ENCODE assay signal across 15 mouse cellular contexts in the genomic region with DNA sequence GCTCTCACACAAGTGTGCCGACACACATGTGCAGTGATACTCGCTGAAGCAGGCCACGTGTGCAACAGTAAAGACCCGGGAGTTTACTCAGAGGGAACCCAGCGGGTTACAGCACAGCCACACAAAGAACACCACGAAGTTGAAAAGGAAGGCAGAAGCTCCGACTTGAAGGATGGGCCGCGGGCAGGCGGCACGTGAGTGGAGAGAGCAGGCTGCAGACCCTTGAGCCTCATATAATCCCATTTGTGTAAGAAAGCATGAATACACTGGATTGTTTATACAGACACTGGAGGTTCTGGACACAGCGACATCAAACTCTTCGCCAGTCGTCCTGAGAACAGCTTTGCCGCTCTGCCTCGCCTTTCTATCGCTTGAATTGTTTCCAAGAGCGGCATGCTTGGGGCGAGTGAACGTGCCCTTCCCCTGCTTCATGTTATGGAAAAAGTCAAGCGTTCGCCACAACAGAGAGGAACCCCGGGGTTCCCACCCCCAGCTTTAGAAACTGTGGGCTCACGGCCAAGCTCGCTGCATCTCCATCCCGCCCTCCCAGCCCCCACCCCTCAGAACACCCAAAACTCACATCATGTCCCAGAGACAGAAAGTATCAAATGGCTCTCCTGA.
DNase-seq lines count a peak whose midpoint lies in the region; ATAC-seq lines count a peak whose summit lies in the region.
"Had no signal": no experiment of that assay in that cellular context is flagged by ENCODE, and none has a peak within 500 bp of the region (broad histone marks: within the 10 kb centered on the region; RNA-seq: fewer than 3 reads in every experiment).

No protein-coding gene starts in this region.

- H3K4me3 ChIP-seq in hindbrain, embryonic 12.5 days: no peak overlapping the region
- no peak overlapping the region for H3K4me3 ChIP-seq in hindbrain, embryonic 11.5 days (ENCODE audit: low read depth, low read length)
- no peak overlapping the region for H3K4me3 ChIP-seq in embryonic facial prominence, embryonic 10.5 days
- no peak overlapping the region for H3K4me3 ChIP-seq in hindbrain, embryonic 16.5 days (ENCODE audit: low read length)
- no peak overlapping the region for H3K4me3 ChIP-seq in midbrain, embryonic 13.5 days (replicated peaks)
- H3K4me3 ChIP-seq: heart, embryonic 10.5 days; myocyte had no signal

- H3K4me1 ChIP-seq in hindbrain, embryonic 12.5 days: peaks cover 24% of the 10 kb centered on the region
- no peaks in the 10 kb centered on the region for H3K4me1 ChIP-seq in hindbrain, embryonic 11.5 days (replicated peaks; ENCODE audit: control insufficient read depth, insufficient read depth, low read length)
- peaks cover 67% of the 10 kb centered on the region for H3K4me1 ChIP-seq in embryonic facial prominence, embryonic 10.5 days
- H3K4me1 ChIP-seq in hindbrain, embryonic 16.5 days (ENCODE audit: control insufficient read depth, insufficient read depth, low read depth, low read length): peaks cover 7% of the 10 kb centered on the region
- peaks cover 22% of the 10 kb centered on the region for H3K4me1 ChIP-seq in midbrain, embryonic 13.5 days (replicated peaks)

- H3K9ac ChIP-seq in hindbrain, embryonic 12.5 days: no peak overlapping the region
- no peak overlapping the region for H3K9ac ChIP-seq in hindbrain, embryonic 11.5 days (ENCODE audit: low read depth, low read length)
- peak overlapping the region; percentile 11; the same call in 1 of the 2 replicates for H3K9ac ChIP-seq in hindbrain, embryonic 16.5 days (ENCODE audit: low read depth, low read length)
- no peak overlapping the region for H3K9ac ChIP-seq in midbrain, embryonic 13.5 days (replicated peaks)

- 39% methylated on average over 26 of the region's 26 CpGs for WGBS in hindbrain, embryonic 12.5 days
- 57% methylated on average over 26 of the region's 26 CpGs for WGBS in hindbrain, embryonic 11.5 days
- 69% methylated on average over 26 of the region's 26 CpGs for WGBS in embryonic facial prominence, embryonic 10.5 days
- 30% methylated on average over 26 of the region's 26 CpGs for WGBS in hindbrain, embryonic 16.5 days
- WGBS in midbrain, embryonic 13.5 days: 19% methylated on average over 26 of the region's 26 CpGs

- ATAC-seq in hindbrain, embryonic 12.5 days (ENCODE audit: low FRiP score): no peak
- no peak for ATAC-seq in hindbrain, embryonic 11.5 days (ENCODE audit: low FRiP score)
- no peak for ATAC-seq in hindbrain, embryonic 16.5 days
- ATAC-seq in midbrain, embryonic 13.5 days: peak; percentile 80
- ATAC-seq in erythroblast, adult 5-6 weeks (replicated peaks; ENCODE audit: low FRiP score, poor library complexity, severe bottlenecking): no peak

- no peaks in the 10 kb centered on the region for H3K36me3 ChIP-seq in hindbrain, embryonic 12.5 days
- no peaks in the 10 kb centered on the region for H3K36me3 ChIP-seq in hindbrain, embryonic 11.5 days (ENCODE audit: control insufficient read depth, insufficient read depth, low read length)
- no peaks in the 10 kb centered on the region for H3K36me3 ChIP-seq in embryonic facial prominence, embryonic 10.5 days (replicated peaks)
- no peaks in the 10 kb centered on the region for H3K36me3 ChIP-seq in hindbrain, embryonic 16.5 days (ENCODE audit: control insufficient read depth, insufficient read depth, low read length)
- no peaks in the 10 kb centered on the region for H3K36me3 ChIP-seq in midbrain, embryonic 13.5 days
- H3K36me3 ChIP-seq: G1E; heart, embryonic 10.5 days had no signal

- H3K27ac ChIP-seq in hindbrain, embryonic 12.5 days: peak overlapping the region; percentile 72
- H3K27ac ChIP-seq in hindbrain, embryonic 11.5 days (ENCODE audit: low read depth, low read length): no peak overlapping the region
- peak overlapping the region; percentile 20; the same call in 1 of the 2 replicates for H3K27ac ChIP-seq in embryonic facial prominence, embryonic 10.5 days (replicated peaks)
- H3K27ac ChIP-seq in hindbrain, embryonic 16.5 days (ENCODE audit: low read depth, low read length): no peak overlapping the region; the same call in 1 of the 2 replicates
- no peak overlapping the region for H3K27ac ChIP-seq in midbrain, embryonic 13.5 days
- H3K27ac ChIP-seq: heart, embryonic 10.5 days had no signal

- H3K9me3 ChIP-seq in hindbrain, embryonic 12.5 days (replicated peaks): no peaks in the 10 kb centered on the region
- no peaks in the 10 kb centered on the region for H3K9me3 ChIP-seq in hindbrain, embryonic 11.5 days (ENCODE audit: control insufficient read depth, low read length)
- H3K9me3 ChIP-seq in embryonic facial prominence, embryonic 10.5 days: no peaks in the 10 kb centered on the region
- no peaks in the 10 kb centered on the region for H3K9me3 ChIP-seq in hindbrain, embryonic 16.5 days (ENCODE audit: control insufficient read depth, low read length)
- H3K9me3 ChIP-seq in midbrain, embryonic 13.5 days: no peaks in the 10 kb centered on the region
- H3K9me3 ChIP-seq: heart, embryonic 10.5 days had no signal

- no peak overlapping the region for H3K4me2 ChIP-seq in hindbrain, embryonic 12.5 days (replicated peaks)
- H3K4me2 ChIP-seq in hindbrain, embryonic 11.5 days (replicated peaks; ENCODE audit: low read depth, low read length): no peak overlapping the region
- H3K4me2 ChIP-seq in hindbrain, embryonic 16.5 days (ENCODE audit: low read length): peak overlapping the region; percentile 22; the same call in 1 of the 2 replicates
- H3K4me2 ChIP-seq in midbrain, embryonic 13.5 days (replicated peaks): peak overlapping the region; percentile 21

- no peak for DNase-seq in hindbrain, embryonic 11.5 days (ENCODE audit: low spot score)
- DNase-seq in embryonic facial prominence, embryonic 10.5 days (ENCODE audit: low spot score): no peak
- DNase-seq in embryo, embryonic 11 days: no peak
- no peak for DNase-seq in layer of hippocampus, adult 9-10 months (ENCODE audit: low spot score)
- DNase-seq: cerebellum, postnatal 10 days; gastrocnemius, postnatal 10 days; left cerebral cortex, postnatal 4 days; thymus, adult 2 months had no signal

- peaks cover 15% of the 10 kb centered on the region for H3K27me3 ChIP-seq in hindbrain, embryonic 12.5 days
- H3K27me3 ChIP-seq in hindbrain, embryonic 11.5 days (ENCODE audit: control insufficient read depth, insufficient read depth, low read length): no peaks in the 10 kb centered on the region
- peaks cover 34% of the 10 kb centered on the region for H3K27me3 ChIP-seq in embryonic facial prominence, embryonic 10.5 days (replicated peaks; ENCODE audit: low read depth, poor library complexity, severe bottlenecking)
- H3K27me3 ChIP-seq in hindbrain, embryonic 16.5 days (replicated peaks; ENCODE audit: control insufficient read depth, insufficient read depth, low read length): peaks cover 3% of the 10 kb centered on the region; the same call in 1 of the 2 replicates
- peaks cover 84% of the 10 kb centered on the region for H3K27me3 ChIP-seq in midbrain, embryonic 13.5 days

Comparison
In these comparisons a context has a peak if more than half of its experiments do, and no peak if none do; other contexts are left out.
1. H3K27ac ChIP-seq: peak in hindbrain, embryonic 12.5 days (single experiment) and embryonic facial prominence, embryonic 10.5 days (single experiment); none in hindbrain, embryonic 11.5 days (single experiment), hindbrain, embryonic 16.5 days (single experiment) and midbrain, embryonic 13.5 days (single experiment).
2. H3K4me2 ChIP-seq: peak in hindbrain, embryonic 16.5 days (single experiment) and midbrain, embryonic 13.5 days (single experiment); none in hindbrain, embryonic 12.5 days (single experiment) and hindbrain, embryonic 11.5 days (single experiment).